Mouse (Mus musculus) retina, adult 2 months (tissue): ENCODE measurements around the gene Tmprss4.

Experiments
- DNase-seq: peaks from one replicate; pipeline ENCODE4 v3.0.0-alpha.2; 2012; ENCODE audit warnings: low read depth, low spot score

The Tmprss4 gene

GRCm38 (mm10) chr9:45197549-45197948, 6.3 kb downstream of the Tmprss4 start:
- no peak for DNase-seq

- no peak for DNase-seq
Measured at GRCm38 (mm10) chr9:45196125-45196830, 7.6 kb downstream of the Tmprss4 start.

GRCm38 (mm10) chr9:45195468-45195867, 8.4 kb downstream of the Tmprss4 start:
- no peak for DNase-seq

DNA sequence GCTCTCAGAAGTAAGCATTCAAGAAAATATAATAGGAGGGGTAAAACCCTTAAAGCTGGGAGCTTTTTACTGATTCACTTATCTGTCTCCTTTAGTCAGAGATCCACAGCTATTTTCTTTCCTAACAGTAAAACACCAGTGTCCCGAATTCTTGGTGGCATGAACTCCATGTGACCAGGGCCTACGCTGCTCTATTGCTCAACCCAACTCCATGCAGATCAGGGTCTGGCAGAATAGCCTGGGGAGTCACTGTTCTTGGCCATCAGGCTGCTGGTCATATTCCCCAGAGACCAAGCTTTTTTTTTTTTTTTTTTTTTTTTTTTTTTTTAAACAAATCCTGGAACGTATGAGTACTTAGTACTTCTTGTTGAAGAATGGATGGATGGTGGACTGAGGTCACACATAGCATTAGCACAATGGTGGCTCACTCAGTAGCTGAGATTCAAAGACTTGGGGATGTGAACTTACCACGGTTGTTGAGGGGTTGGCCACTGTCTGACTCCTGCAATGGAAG, 14.2 kb downstream of the Tmprss4 start:
- DNase-seq, result no peak

- no peak for DNase-seq
Measured at GRCm38 (mm10) chr9:45188570-45189563, 15.0 kb downstream of the Tmprss4 start.

GRCm38 (mm10) chr9:45185250-45185649, 18.6 kb downstream of the Tmprss4 start:
- DNase-seq, result no peak

DNA sequence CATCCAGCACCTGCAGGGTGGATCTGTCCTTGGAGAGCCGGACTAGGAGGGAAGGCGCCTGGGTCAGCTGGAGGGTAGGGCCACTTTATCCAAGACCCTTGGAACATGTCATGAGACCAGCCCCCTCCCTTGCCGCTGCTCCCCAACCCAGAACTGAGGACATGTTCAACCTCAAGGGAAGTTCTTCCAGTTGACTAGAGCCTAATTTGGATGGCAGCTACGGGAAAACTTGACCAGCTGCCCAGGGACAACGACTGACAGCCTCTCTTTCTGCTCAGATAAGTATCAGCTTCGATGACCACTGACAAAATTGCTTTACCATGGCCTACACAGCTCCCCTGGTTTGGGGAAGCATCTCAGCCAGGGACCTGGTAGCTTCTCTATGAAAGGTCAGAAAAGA, 20.6 kb downstream of the Tmprss4 start:
- no peak for DNase-seq

DNA sequence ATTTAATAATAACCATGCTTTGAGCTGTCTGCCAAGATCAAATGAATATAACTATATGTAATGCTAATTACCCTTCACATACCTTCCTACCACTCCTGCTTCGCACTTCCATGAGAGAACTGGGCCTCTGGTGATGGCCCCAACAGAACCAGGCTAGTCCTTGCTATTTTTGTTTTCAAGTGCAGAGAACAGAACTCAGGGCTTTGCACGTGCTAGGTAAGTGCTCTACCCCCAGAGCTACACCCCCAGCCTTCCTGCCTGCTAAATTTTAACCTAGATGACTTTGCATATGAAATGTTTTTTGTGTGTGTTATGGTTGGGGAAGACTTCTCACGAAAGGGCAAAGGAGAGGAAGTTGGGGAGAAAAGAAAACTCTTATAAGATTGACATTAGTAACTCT, 21.4 kb downstream of the Tmprss4 start:
- no peak for DNase-seq

DNA sequence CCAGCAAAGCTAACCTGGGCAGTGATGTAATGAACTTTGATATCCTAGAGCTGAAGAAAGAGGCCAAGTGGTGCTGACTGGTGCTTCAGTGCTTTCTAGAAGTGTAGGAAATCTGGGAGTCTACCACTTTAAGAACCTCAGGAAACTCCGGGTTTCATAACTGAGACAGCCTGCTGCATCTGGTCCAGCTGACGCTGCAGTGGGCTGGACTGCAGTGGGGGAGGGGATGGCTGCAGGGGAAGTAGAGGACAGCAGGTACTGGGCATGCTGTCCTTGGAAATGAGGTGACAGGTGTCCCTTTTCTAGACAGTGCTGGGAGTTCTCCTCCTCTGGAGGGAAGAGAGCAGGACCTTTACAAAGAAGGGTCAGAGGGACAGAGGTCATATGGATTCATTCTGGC, 22.1 kb downstream of the Tmprss4 start, which contains the start of gene BC049352:
TSS of gene BC049352 (plus strand) at position 238 of the 400 bp plus-strand sequence.
- DNase-seq, result no peak

DNA sequence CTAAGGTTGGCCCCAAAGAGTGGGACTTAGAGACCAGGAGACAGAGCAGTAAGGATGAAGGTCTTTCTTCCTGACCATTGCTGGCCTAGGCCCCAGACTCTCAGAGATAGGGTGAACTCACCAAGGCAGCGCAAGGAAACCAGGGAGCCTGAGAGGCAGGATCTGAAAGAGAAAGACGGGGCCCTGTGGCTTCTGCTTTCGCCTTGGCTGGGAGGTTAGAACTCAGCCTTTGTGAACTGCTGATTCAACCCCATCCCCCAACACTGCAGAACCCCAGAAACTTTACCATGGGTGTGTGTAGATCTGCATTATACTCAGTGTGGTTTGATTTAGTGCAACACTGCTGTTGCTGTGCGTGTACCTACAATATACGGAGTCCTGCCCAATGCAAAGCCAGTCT, 24.6 kb downstream of the Tmprss4 start:
- DNase-seq, result no peak

- DNase-seq, result no peak
Measured at GRCm38 (mm10) chr9:45173475-45173874, 30.4 kb downstream of the Tmprss4 start.

- no peak for DNase-seq
Measured at GRCm38 (mm10) chr9:45171073-45171610, 32.8 kb downstream of the Tmprss4 start.

- DNase-seq, result no peak
Measured at GRCm38 (mm10) chr9:45170150-45170549, 33.7 kb downstream of the Tmprss4 start.

DNA sequence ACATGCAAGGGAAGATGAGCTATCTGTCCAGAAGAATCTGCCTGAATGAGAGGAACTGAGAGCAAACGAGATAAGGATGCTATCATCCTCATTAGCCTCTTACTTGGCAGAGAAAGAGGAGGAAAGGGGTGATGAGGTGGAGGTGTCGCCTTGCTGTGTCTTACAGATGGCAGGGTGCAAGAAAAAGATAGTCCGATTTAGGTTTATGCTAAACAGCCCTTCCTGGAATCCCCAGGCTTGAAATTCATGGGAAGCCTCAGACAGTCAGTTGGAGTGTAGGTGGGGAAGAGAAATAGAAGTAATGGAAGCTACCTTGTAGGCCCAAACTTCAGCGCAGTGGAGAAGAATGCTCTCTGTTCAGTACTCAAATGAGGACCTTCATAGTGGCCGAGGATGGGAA, 36.0 kb downstream of the Tmprss4 start:
- DNase-seq, result no peak

DNA sequence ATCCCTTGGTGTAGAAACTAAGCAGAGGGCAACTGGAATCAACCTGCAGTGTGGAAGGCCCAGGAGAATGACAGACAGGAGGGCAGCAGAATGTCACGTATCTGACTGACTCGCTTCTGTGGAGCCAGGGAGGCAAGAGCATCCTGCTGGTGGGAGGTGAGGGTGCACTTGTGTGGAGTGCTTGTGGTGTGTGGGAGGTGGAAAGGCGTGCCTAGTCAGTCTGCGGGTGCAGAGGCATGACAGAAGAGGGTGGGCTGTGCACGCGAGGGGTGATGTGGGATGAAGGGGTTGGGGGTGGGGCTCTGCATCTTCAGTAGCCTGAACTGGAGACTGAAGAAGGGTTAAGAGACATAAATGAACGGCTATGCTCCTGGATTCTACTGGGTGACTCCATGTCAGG, 50.5 kb downstream of the Tmprss4 start:
- DNase-seq, result no peak

GRCm38 (mm10) chr9:45150933-45151332, 53.0 kb downstream of the Tmprss4 start:
- DNase-seq, result no peak

GRCm38 (mm10) chr9:45146267-45146597, 57.7 kb downstream of the Tmprss4 start:
- peak; percentile 18 for DNase-seq

DNA sequence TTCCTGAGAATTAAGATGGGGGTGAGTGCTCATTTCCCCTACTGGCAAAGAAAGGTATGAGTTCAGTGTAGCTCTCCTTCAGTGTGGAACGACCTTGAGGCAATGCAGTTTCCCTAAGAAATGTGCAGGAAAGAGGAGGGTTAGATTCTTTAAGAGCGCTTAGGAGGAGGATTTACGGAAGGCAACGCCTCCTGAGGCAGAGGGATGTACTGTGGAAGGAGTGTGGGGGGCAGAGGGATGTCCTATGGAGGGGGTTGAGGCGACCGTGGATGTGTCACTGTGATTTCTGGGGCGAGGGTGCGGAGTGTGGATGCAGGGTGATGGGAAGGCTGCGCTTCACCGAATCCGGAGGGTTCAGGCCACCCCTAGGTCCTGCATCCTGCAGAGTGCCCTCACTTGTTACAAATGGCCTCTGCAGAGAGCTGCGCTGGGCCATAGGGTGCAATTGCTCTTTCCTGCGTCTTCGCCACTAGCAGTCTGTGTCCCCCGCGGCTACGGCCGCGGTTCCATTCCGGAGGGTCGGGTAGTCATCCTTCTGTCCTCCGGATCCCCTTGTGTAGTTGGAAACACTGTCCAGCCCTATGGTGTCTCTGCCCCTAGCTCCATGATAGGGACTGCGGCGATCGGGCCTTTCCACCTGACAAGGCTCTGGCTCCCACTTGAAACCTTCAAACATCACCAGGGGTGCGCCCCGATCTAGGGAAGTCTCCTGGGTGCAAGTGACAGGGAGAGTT, 58.2 kb downstream of the Tmprss4 start:
- no peak for DNase-seq

GRCm38 (mm10) chr9:45142686-45143085, 61.2 kb downstream of the Tmprss4 start:
- DNase-seq, result no peak

DNA sequence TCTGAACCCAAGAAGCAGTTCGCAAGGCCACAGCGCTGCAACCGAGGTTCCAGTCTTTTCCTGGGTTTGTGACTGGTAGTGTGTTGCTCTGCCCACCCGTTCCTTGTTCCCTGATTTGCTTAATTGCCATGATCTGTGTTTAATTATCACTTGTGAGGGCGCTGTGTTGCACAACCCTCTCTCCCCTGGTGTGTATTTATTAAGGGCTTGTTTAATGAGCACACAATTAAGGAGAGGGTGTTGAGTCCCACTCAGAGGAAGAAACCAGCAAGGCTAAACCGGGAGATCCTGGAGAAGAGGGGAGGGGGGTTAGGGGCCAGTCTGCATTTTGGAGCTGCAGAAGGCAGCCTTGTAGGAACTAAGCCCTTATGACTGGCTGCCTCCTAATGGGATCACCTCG, 62.9 kb downstream of the Tmprss4 start:
- no peak for DNase-seq

- DNase-seq, result no peak
Measured at GRCm38 (mm10) chr9:45139082-45139481, 64.8 kb downstream of the Tmprss4 start.
